Mouse (Mus musculus): Measurements from ENCODE around the gene Aanat. TPM values are rescaled to one million over a fixed set of nuclear protein-coding genes. Genes with fewer than 3 reads are reported as not detected.

Aanat gene
- total RNA-seq, 4 experiments from 2014 or later: not detected

DNA sequence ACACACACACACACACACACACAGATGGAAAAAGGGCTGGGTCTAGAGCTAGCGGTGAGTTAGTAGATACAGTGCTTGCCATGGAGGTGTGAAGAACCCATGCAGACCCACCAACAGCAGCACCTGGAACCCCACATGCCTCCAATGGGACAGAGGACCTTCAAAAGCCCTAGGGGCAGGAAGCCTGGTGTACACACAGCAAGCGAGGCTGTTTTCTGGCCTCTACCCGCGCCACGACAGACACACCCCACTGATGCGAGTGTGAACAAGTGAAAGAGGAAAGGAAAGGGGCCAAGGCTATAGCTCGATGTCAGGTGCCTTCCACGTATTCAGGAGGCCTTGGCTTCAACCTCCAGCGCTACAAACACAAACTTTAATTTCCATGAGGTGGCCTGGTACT is 25.7 kb downstream of the Aanat start:
- no peak for DNase-seq

DNA sequence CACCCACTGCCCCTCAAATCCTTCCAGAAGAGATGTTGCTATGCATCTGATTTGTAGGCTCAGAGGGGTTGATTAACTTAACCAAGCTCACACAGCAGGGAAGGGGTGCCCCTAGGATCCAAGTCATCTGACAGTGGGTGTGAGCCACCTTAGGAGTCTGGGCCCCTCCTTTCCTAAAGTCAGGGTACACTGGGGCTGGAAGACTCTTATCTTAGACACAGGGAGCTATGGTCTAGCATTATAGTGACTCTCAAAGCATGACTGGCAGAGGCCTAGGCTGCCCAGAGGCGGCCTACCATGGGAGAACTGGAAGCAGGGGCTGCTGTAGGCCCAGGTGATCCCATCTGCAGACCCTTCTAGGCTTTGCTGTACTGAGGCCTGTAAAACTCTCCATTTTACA is 26.3 kb downstream of the Aanat start:
- DNase-seq: no peak

- DNase-seq: no peak
Observed at GRCm38 (mm10) chr11:116613234-116613633, 27.0 kb downstream of the Aanat start.

DNA sequence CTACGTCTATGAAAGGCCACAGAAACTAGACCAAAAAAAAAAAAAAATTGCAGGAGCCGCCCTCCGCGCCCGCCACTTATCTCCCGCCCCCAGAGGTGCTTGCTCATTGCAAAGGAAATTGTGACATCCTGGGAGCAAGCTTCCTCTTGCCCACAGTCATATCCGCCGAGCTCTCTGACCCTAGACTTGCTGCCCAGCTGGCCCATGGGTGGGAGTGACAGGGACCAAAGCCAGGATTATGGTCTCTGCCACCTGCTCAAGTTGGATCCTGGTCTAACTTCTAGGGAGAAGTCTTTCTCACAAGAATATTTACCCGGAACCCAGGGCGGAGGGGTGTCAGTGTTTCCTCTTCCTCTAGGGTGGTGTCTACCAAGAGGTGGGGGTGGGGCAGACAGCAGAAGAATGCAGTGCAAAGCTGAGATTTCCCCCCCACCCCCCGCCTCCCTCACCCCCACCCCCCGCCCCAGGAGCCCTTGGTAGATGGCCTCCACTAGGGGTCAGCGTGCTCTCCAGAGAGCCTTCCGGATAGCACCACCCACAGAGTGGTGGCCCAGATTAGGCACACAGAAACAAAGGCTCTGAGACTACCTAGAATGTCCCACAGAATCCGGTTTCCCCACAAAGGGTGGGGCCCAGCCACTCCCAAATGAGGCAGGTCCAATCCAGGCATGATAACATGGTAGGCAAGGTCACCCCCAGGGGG is 29.7 kb downstream of the Aanat start:
- no peak for DNase-seq

DNA sequence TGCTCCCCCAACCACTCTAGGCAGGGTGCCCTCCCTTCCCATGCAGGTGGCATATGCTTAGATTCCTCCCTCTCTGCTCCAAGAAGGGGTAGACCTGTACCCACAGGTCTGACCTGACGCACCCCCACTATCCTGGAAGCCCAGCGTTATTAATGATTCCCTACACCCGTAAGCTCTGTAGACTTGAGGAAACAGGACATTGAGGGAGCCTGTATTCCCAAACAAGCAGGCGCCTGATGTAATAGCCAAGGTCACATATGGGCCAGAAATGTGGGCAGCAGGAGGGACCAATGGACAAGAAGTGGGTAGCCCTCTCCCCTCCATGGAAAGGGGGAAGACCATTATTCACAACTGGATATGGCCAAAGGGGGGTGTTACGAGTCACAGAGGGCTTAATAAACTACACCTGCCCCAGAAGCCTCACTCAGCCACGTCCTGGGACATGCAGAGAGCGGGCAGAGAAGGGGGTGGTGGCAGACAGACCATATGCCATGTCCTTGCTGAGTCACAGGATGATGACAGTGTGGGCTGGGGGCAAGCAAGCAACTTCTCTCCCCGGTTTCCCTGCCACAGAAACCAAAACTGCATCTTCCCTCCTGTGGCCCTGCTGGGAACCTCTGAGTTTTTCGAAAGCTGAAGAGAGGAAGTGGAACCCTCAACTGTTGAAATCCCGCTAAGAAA is 30.3 kb downstream of the Aanat start:
- no peak for DNase-seq

- no peak for DNase-seq
Observed at GRCm38 (mm10) chr11:116617641-116618040, 31.4 kb downstream of the Aanat start.

DNA sequence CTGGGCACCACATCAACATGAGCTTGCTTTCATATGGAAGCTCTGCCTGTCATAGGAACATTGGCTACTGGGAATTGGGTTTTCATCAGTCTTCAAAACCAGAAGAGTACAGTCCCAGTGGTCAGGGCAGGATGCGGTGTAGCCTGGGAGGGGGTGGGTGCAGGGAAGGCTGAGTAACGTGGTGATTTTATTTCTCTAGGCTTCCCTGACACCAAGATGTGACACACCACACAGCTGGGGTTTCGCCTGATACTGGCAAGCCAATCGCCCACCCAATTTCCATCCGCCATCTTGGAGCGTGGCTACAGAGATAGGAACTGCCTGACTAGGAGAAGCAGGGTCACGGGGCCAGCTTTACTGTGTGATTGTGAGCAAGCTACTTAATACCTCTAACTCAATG is 32.4 kb downstream of the Aanat start:
- DNase-seq: no peak

GRCm38 (mm10) chr11:116619156-116619555 is 32.9 kb downstream of the Aanat start:
- no peak for DNase-seq

DNA sequence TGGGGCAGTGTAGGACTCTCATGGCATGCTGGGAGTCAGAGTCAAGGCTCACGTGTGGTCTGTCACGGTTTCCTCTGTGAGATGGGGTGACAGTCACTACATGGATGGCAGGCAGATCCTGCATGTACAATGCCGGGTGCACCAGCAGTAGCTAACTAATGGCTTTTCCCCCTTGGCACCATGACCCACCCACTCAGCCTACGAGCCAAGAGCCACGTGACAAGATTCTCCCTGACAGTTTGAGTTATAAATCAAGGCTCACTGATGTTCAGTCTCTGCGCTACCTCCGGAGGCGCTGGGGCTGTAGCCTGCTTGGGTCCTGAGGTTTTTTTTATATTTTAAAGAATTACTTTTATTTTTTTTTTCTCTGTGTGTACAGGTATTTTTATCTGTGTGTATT is 33.3 kb downstream of the Aanat start:
- no peak for DNase-seq

DNA sequence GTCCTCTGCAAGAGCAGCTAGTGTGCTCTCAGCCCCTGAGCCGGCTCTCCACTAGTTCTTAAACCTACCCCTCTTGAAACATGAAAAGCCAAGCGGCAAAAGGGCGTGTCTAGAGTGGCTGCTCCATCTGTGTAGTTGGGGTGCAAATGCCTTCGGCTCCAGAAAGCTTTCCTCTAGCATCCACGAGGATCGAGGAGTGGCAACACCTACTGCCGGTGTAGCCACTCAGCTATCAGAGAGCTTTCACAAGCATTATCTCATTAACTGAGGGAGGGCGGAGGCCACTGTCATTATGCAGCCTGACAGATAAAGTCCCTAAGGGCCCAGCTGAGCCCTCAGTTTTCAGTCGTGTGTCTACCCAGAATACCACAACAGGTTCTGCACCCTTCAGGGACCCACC is 33.8 kb downstream of the Aanat start:
- DNase-seq: no peak

- DNase-seq: no peak
Observed at GRCm38 (mm10) chr11:116620559-116621253, 34.5 kb downstream of the Aanat start.

DNA sequence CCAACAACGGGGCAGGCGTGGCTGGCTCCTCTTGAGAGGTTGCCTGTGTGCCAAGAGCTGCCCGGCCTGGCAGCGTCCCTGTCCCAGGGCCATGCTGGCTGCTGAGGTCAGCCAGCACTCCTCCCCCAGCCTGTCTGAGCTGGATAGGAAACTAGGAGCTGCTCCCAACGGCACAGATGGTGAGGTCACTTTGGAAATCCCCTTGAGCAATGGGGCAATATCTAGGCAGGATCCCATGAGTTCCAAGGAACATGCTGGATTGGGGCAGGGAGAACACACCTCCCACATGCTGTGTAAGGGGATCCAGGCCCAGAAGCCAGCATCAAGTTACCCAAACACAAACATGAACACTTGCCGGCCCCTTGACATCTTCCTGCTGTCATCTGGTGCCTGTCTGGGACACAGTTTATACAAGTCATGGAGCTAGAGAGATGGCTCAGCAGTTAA is 35.0 kb downstream of the Aanat start:
- DNase-seq: peak; percentile 94

GRCm38 (mm10) chr11:116623281-116624124 is 37.3 kb downstream of the Aanat start:
- no peak for DNase-seq

DNA sequence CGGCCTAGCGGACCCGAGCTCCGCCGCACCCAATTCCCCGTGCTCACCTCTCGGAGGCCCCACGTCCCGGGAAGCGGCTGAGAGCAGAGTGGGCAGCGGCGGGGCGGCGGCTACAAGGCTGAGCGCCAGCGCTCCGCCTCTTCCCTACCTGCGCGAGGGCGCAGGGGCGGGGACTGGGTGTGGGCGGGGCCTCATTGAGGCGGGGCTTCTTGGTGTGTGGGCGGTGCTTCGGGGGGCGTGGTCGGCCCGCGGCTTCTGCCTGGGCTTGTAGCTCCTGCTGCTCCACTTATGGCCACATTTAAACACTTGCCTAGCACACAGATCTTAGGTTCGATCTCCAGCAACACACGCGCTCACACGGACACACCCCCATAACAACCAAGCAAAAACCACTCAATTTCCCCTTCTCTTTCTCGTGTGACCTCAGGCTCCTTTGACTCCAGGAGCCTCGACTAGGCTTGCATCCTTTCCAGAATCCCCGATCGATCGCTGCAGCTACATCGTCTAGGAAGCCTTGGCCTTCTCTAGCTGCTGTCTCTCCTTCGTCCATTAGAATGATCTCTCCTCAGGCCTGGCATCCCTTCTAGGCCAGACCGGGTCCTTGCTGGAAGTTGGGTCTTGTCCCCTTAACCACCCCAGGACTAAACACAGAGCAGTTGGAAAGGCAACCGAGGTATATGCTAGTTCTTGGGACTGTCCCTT is 38.0 kb downstream of the Aanat start:
- peak; percentile 82 for DNase-seq

DNA sequence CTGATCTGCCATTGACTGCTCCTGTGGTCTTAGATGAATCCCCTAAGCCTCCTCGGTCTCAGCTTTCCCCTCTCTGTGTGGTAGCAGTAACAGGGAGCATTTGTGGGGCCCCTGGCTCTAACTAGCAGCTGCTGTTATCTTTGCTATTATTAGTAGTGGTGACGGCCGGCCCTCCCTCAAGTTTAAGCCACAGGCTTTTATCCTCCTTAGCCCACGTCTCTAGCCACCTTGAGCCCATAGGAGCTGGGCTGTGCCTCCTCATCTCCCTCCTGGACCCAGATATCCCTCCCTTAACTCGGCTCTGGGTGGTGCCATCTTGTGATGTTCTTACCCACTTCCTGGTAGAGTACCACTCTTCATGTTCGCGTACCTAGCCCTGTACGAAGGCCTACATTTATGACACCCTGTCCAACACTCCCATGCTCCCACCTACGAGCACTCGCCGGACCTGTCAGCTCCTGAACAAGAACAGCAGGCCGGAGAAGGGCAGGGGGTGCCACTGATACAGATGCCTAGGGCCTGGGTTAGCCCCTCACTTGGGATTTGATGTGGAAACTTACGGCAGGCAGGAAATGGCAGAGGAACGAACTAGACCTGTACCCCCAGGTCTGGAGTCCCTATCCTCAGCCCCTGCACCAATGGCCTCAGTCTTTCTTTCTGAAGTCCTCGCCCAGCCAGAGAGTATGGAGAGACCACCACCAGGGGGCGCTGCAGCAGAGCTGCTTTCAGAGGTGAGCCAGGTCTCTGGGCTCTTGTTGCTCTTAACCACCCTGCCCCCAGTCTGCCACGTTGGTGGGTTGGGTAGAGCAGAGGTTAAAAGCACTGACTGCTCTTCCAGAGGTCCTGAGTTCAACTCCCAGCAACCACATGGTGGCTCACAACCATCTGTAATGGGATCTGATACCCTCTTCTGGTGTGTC is 39.1 kb downstream of the Aanat start:
- DNase-seq: no peak

GRCm38 (mm10) chr11:116626299-116627071 is 40.3 kb downstream of the Aanat start, which contains the start of gene Rhbdf2:
Rhbdf2 (minus strand) TSS chr11:116627019.
- no peak for DNase-seq

DNA sequence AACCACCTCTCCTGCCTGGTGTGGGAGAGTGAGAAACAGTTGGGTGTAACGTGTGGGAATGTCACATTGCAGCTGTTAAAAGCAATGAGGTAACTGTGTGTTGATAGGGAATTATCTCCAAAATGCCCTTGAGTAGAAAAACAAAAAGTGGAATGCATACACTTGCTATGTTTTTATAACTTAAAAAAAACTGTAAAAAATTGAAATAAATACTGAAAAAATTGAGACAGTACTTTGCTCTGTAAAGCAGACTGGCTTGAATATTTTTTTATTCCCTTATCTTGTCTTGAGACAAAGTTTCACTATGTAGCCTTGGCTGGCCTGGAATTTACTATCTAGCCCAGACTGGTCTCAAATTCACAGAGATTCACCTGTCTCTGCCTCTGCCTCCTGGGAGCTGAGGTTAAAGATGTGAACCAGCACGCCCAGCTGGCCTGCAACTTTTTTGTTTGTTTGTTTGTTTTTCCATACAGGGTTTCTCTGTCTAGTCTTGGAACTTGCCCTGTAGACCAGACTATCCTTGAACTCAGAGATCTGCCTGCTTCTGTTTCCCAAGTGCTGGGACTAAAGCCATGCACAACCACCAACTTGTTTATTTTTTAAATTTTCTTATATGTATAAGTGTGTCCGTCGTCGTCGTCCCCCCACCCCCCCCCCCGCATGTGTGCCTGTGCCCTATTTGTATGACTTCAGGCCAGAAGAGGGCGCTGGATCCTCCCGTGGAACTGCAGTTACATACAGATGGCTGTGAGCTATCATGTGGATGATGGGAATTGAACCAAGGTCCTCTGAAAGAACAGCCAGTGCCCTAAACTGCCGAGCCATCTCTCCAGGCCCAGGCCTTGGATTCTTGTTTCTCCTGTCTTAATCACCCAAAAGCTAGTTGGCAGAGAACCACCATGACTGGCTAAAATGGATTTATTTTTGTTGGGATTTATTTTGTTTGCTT is 41.1 kb downstream of the Aanat start:
- no peak for DNase-seq

DNA sequence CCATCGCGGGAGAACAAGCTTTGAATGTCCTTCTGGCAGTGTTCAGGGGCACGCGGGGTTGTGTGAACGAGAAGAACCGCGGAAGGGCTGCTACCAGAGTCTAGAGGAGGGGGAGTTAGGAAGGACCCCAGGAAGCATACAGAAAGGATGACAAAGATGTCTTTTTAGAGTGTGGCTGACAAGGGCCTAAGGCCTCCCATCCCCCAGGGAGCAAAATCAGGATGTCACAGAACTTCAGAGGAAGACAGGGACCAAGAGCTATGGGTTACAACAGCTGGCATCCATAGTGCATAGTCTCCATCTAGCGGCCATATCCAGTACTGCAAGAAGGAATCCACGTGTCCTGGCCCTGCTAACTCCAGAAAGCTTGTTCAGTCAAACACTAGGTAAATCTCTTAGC is 42.5 kb downstream of the Aanat start:
- DNase-seq: peak; percentile 79

DNA sequence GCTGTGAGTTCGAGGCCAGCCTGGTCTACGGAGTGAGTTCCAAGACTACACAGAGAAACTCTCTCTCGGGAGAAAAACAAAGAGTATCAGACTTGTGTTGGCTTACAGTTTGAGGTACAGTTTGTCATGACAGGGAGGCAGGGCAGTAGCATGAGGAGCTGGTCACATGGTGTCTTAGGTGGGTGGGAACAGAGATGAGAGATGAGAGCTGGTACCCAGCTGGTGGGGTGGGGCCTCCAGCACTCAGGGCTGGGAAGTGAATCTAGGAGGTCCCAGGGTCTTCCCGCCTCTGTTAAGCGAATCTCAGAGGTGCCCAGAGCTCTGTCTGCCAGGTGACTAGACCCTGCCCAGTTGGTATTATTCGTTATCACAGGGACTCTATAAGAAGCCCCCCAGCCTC is 43.2 kb downstream of the Aanat start:
- no peak for DNase-seq
